Mouse (Mus musculus): ENCODE measurements around the gene Sv2c. TPM values are rescaled to one million over a fixed set of nuclear protein-coding genes. Genes with fewer than 3 reads are reported as not detected.

The Sv2c gene
- polyA plus RNA-seq, 1 experiment from 2014 or later = 0.57 TPM

- H3K9me3 ChIP-seq (ENCODE audit: control insufficient read depth, low read length) = no peaks in the 10 kb centered on the region
- H3K27me3 ChIP-seq (ENCODE audit: control insufficient read depth, insufficient read depth, low read length) = no peaks in the 10 kb centered on the region
- 68% methylated on average over 4 of the region's 4 CpGs for WGBS
- no peak overlapping the region for H3K4me3 ChIP-seq (ENCODE audit: low read length)
- ATAC-seq (ENCODE audit: low FRiP score, low TSS enrichment) = no peak
- H3K4me1 ChIP-seq (ENCODE audit: control insufficient read depth, insufficient read depth, low read length) = no peaks in the 10 kb centered on the region
- no peak overlapping the region for H3K9ac ChIP-seq (ENCODE audit: low read depth, low read length)
- H3K36me3 ChIP-seq (ENCODE audit: control insufficient read depth, insufficient read depth, low read length) = no peaks in the 10 kb centered on the region
- H3K27ac ChIP-seq (ENCODE audit: low read depth, low read length) = no peak overlapping the region
- H3K4me2 ChIP-seq (replicated peaks; ENCODE audit: low read depth, low read length) = no peak overlapping the region
Measured at GRCm38 (mm10) chr13:95949356-95949755, 183.0 kb downstream of the Sv2c start.

GRCm38 (mm10) chr13:95948821-95949220 lies 183.6 kb downstream of the Sv2c start:
- 78% methylated on average over 4 of the region's 4 CpGs for WGBS

GRCm38 (mm10) chr13:95948394-95948793 lies 184.0 kb downstream of the Sv2c start:
- 94% methylated on average over 4 of the region's 4 CpGs for WGBS
- Histone ChIP-seq H3K36me3 (ENCODE audit: control insufficient read depth, insufficient read depth, low read length) (no peaks in the 10 kb centered on the region), H3K9me3 (ENCODE audit: control insufficient read depth, low read length) (no peaks in the 10 kb centered on the region), H3K4me2 (replicated peaks; ENCODE audit: low read depth, low read length) (no peak overlapping the region), H3K27me3 (ENCODE audit: control insufficient read depth, insufficient read depth, low read length) (no peaks in the 10 kb centered on the region), H3K4me3 (ENCODE audit: low read length) (no peak overlapping the region), H3K4me1 (ENCODE audit: control insufficient read depth, insufficient read depth, low read length) (no peaks in the 10 kb centered on the region), H3K27ac (ENCODE audit: low read depth, low read length) (no peak overlapping the region), H3K9ac (ENCODE audit: low read depth, low read length) (no peak overlapping the region)
- ATAC-seq (ENCODE audit: low FRiP score, low TSS enrichment) = no peak

More at GRCm38 (mm10) chr13:95948821-95949220, 183.6 kb downstream of the Sv2c start:
- Histone ChIP-seq H3K9ac (ENCODE audit: low read depth, low read length) (no peak overlapping the region), H3K4me3 (ENCODE audit: low read length) (no peak overlapping the region), H3K27ac (ENCODE audit: low read depth, low read length) (no peak overlapping the region), H3K9me3 (ENCODE audit: control insufficient read depth, low read length) (no peaks in the 10 kb centered on the region), H3K4me1 (ENCODE audit: control insufficient read depth, insufficient read depth, low read length) (no peaks in the 10 kb centered on the region), H3K4me2 (replicated peaks; ENCODE audit: low read depth, low read length) (no peak overlapping the region), H3K27me3 (ENCODE audit: control insufficient read depth, insufficient read depth, low read length) (no peaks in the 10 kb centered on the region), H3K36me3 (ENCODE audit: control insufficient read depth, insufficient read depth, low read length) (no peaks in the 10 kb centered on the region)
- ATAC-seq (ENCODE audit: low FRiP score, low TSS enrichment) = no peak

GRCm38 (mm10) chr13:95945937-95946507 lies 186.4 kb downstream of the Sv2c start:
- no peaks in the 10 kb centered on the region for H3K4me1 ChIP-seq (ENCODE audit: control insufficient read depth, insufficient read depth, low read length)
- no peak overlapping the region for H3K4me3 ChIP-seq (ENCODE audit: low read length)
- no peak overlapping the region for H3K4me2 ChIP-seq (replicated peaks; ENCODE audit: low read depth, low read length)
- 63% methylated on average over 5 of the region's 5 CpGs for WGBS
- no peak overlapping the region for H3K9ac ChIP-seq (ENCODE audit: low read depth, low read length)
- H3K36me3 ChIP-seq (ENCODE audit: control insufficient read depth, insufficient read depth, low read length) = no peaks in the 10 kb centered on the region
- H3K9me3 ChIP-seq (ENCODE audit: control insufficient read depth, low read length) = no peaks in the 10 kb centered on the region
- no peak for ATAC-seq (ENCODE audit: low FRiP score, low TSS enrichment)
- H3K27ac ChIP-seq (ENCODE audit: low read depth, low read length) = no peak overlapping the region
- H3K27me3 ChIP-seq (ENCODE audit: control insufficient read depth, insufficient read depth, low read length) = no peaks in the 10 kb centered on the region

- 88% methylated on average over 6 of the region's 6 CpGs for WGBS
- H3K4me3 ChIP-seq (ENCODE audit: low read length) = no peak overlapping the region
- no peaks in the 10 kb centered on the region for H3K36me3 ChIP-seq (ENCODE audit: control insufficient read depth, insufficient read depth, low read length)
- H3K27me3 ChIP-seq (ENCODE audit: control insufficient read depth, insufficient read depth, low read length) = no peaks in the 10 kb centered on the region
- no peak overlapping the region for H3K9ac ChIP-seq (ENCODE audit: low read depth, low read length)
- no peak overlapping the region for H3K4me2 ChIP-seq (replicated peaks; ENCODE audit: low read depth, low read length)
- H3K27ac ChIP-seq (ENCODE audit: low read depth, low read length) = no peak overlapping the region
- ATAC-seq (ENCODE audit: low FRiP score, low TSS enrichment) = no peak
- no peaks in the 10 kb centered on the region for H3K9me3 ChIP-seq (ENCODE audit: control insufficient read depth, low read length)
- H3K4me1 ChIP-seq (ENCODE audit: control insufficient read depth, insufficient read depth, low read length) = no peaks in the 10 kb centered on the region
Measured at GRCm38 (mm10) chr13:95944621-95945020, 187.8 kb downstream of the Sv2c start.

GRCm38 (mm10) chr13:95943919-95944318 lies 188.5 kb downstream of the Sv2c start:
- no peaks in the 10 kb centered on the region for H3K36me3 ChIP-seq (ENCODE audit: control insufficient read depth, insufficient read depth, low read length)
- H3K27ac ChIP-seq (ENCODE audit: low read depth, low read length) = no peak overlapping the region
- ATAC-seq (ENCODE audit: low FRiP score, low TSS enrichment) = no peak
- 91% methylated on average over 3 of the region's 3 CpGs for WGBS
- no peak overlapping the region for H3K9ac ChIP-seq (ENCODE audit: low read depth, low read length)
- H3K4me3 ChIP-seq (ENCODE audit: low read length) = no peak overlapping the region
- no peaks in the 10 kb centered on the region for H3K4me1 ChIP-seq (ENCODE audit: control insufficient read depth, insufficient read depth, low read length)
- no peak overlapping the region for H3K4me2 ChIP-seq (replicated peaks; ENCODE audit: low read depth, low read length)
- no peaks in the 10 kb centered on the region for H3K9me3 ChIP-seq (ENCODE audit: control insufficient read depth, low read length)
- no peaks in the 10 kb centered on the region for H3K27me3 ChIP-seq (ENCODE audit: control insufficient read depth, insufficient read depth, low read length)

- H3K4me1 ChIP-seq (ENCODE audit: control insufficient read depth, insufficient read depth, low read length) = no peaks in the 10 kb centered on the region
- 69% methylated on average over 2 of the region's 2 CpGs for WGBS
- ATAC-seq (ENCODE audit: low FRiP score, low TSS enrichment) = no peak
- no peaks in the 10 kb centered on the region for H3K36me3 ChIP-seq (ENCODE audit: control insufficient read depth, insufficient read depth, low read length)
- H3K27me3 ChIP-seq (ENCODE audit: control insufficient read depth, insufficient read depth, low read length) = no peaks in the 10 kb centered on the region
- H3K9ac ChIP-seq (ENCODE audit: low read depth, low read length) = no peak overlapping the region
- H3K27ac ChIP-seq (ENCODE audit: low read depth, low read length) = no peak overlapping the region
- H3K4me2 ChIP-seq (replicated peaks; ENCODE audit: low read depth, low read length) = no peak overlapping the region
- no peaks in the 10 kb centered on the region for H3K9me3 ChIP-seq (ENCODE audit: control insufficient read depth, low read length)
- no peak overlapping the region for H3K4me3 ChIP-seq (ENCODE audit: low read length)
Measured at GRCm38 (mm10) chr13:95942587-95942986, 189.8 kb downstream of the Sv2c start.

GRCm38 (mm10) chr13:95941861-95942260 lies 190.5 kb downstream of the Sv2c start:
- no peak overlapping the region for H3K9ac ChIP-seq (ENCODE audit: low read depth, low read length)
- no peaks in the 10 kb centered on the region for H3K36me3 ChIP-seq (ENCODE audit: control insufficient read depth, insufficient read depth, low read length)
- WGBS = 91% methylated on average over 4 of the region's 4 CpGs
- no peak overlapping the region for H3K4me2 ChIP-seq (replicated peaks; ENCODE audit: low read depth, low read length)
- H3K4me1 ChIP-seq (ENCODE audit: control insufficient read depth, insufficient read depth, low read length) = no peaks in the 10 kb centered on the region
- ATAC-seq (ENCODE audit: low FRiP score, low TSS enrichment) = no peak
- H3K27me3 ChIP-seq (ENCODE audit: control insufficient read depth, insufficient read depth, low read length) = no peaks in the 10 kb centered on the region
- H3K4me3 ChIP-seq (ENCODE audit: low read length) = no peak overlapping the region
- no peaks in the 10 kb centered on the region for H3K9me3 ChIP-seq (ENCODE audit: control insufficient read depth, low read length)
- no peak overlapping the region for H3K27ac ChIP-seq (ENCODE audit: low read depth, low read length)

GRCm38 (mm10) chr13:95940811-95941210 lies 191.6 kb downstream of the Sv2c start:
- H3K4me2 ChIP-seq (replicated peaks; ENCODE audit: low read depth, low read length) = no peak overlapping the region
- H3K4me3 ChIP-seq (ENCODE audit: low read length) = no peak overlapping the region
- H3K4me1 ChIP-seq (ENCODE audit: control insufficient read depth, insufficient read depth, low read length) = no peaks in the 10 kb centered on the region
- H3K27ac ChIP-seq (ENCODE audit: low read depth, low read length) = no peak overlapping the region
- no peak for ATAC-seq (ENCODE audit: low FRiP score, low TSS enrichment)
- H3K27me3 ChIP-seq (ENCODE audit: control insufficient read depth, insufficient read depth, low read length) = no peaks in the 10 kb centered on the region
- no peaks in the 10 kb centered on the region for H3K36me3 ChIP-seq (ENCODE audit: control insufficient read depth, insufficient read depth, low read length)
- no peaks in the 10 kb centered on the region for H3K9me3 ChIP-seq (ENCODE audit: control insufficient read depth, low read length)
- no peak overlapping the region for H3K9ac ChIP-seq (ENCODE audit: low read depth, low read length)
- 76% methylated on average over 5 of the region's 5 CpGs for WGBS
